In the genomic region with DNA sequence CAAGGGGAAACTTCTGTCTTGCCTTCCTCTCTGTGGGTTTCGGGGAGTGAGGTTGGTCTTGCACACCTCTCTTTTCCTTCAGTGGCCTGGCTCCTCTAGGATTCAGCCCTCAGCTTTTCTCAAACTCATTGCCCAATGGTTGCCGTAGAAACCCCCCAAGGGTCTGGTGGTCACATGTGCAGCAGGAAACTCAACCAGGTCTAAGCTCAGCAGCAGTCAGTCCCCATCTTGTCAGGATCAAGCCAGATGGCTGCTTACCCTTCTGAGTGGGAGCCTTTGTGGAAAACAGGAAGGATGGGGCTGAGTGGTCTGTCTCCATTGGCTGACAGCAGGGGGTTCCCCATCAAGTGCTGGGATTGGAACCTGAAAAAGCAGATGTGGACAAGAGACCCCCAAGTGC, we compare ENCODE assay signal across 10 mouse cellular contexts. TPM values are rescaled to one million over a fixed set of nuclear protein-coding genes. Genes with fewer than 3 reads are reported as not detected.
DNase-seq lines count a peak whose midpoint lies in the region; ATAC-seq and TF ChIP-seq lines count a peak whose summit lies in the region.
"Had no signal": no experiment of that assay in that cellular context is flagged by ENCODE, and none has a peak within 500 bp of the region (broad histone marks: within the 10 kb centered on the region; RNA-seq: fewer than 3 reads in every experiment).

No protein-coding gene starts in this region.

- ATAC-seq in granulocyte monocyte progenitor cell, adult 5-6 weeks (replicated peaks; ENCODE audit: poor library complexity, severe bottlenecking) = peak; percentile 27

- peak; percentile 35 for DNase-seq in R1 (ENCODE audit: low read depth, low spot score)
- peak; percentile 66 for DNase-seq in brain, embryonic 14.5 days (ENCODE audit: low read depth)
- DNase-seq in mesoderm, embryonic 11.5 days (ENCODE audit: low read depth, low spot score) = peak; percentile 34
- DNase-seq in lung, postnatal 14 days = no peak
- DNase-seq in urinary bladder, postnatal 36 days (ENCODE audit: low spot score in 2 of 2) = no peak
- no peak for DNase-seq in layer of hippocampus, postnatal 36 days
- DNase-seq: cerebellum, adult 11-12 months; gastrocnemius, postnatal 36 days; kidney, adult 9 months had no signal

- no peak for TF ChIP-seq POLR2A in brain, embryonic 14.5 days (IDR thresholded peaks at IDR 0.05; ENCODE audit: borderline replicate concordance, extremely low read depth, insufficient read depth, insufficient read length, poor library complexity, severe bottlenecking)

- no peak for TF ChIP-seq CTCF in brain, embryonic 14.5 days (IDR thresholded peaks at IDR 0.05; ENCODE audit: borderline replicate concordance, extremely low read depth, insufficient read depth, insufficient read length)

RNA-seq across cellular contexts. Expression of a gene that starts 15.7 kb away (rescaled TPM):
- 37.4 and 77.8 TPM in 2 replicates for polyA plus RNA-seq in brain, embryonic 14.5 days (2012; rRNA removed)
- 25.3 and 43.8 TPM in 2 replicates for total RNA-seq in granulocyte monocyte progenitor cell, adult 5-6 weeks (2014; fragmentation: Nextera tagmentation)
- 3.5 and 6.2 TPM in 2 replicates for total RNA-seq in granulocyte monocyte progenitor cell, adult 5-6 weeks (2017)
- 10 to 100 TPM; 59.1 to 63.3 TPM for total RNA-seq in layer of hippocampus, postnatal 36 days (2021)

Comparison
In these comparisons a context has a peak if more than half of its experiments do, and no peak if none do; other contexts are left out.
1. DNase-seq: peak in R1 (single experiment), brain, embryonic 14.5 days (single experiment) and mesoderm, embryonic 11.5 days (single experiment); none in lung, postnatal 14 days (single experiment), urinary bladder, postnatal 36 days (0 of 2) and layer of hippocampus, postnatal 36 days (0 of 2).